Mouse (Mus musculus) kidney, postnatal 10 days (tissue): ENCODE measurements at regions not wholly inside any gene's neighbourhood (a gene's known extent, or its start where the extent isn't known, plus 50 kb on each side); places are given as distances from the start of the nearest gene placed in this dataset.
"Not testable (repeated sequence)": the region's sequence is repeated elsewhere in the genome, so short reads cannot be mapped to it uniquely, and the experiment has no call there.

Experiments
- DNase-seq: peaks from one replicate; pipeline ENCODE4 v3.0.0; 2021; ENCODE audit warnings: mixed read lengths

- DNase-seq, result no peak
Measured at GRCm38 (mm10) chr14:15061966-15062860, 259.0 kb downstream of the Nek10 start.

DNA sequence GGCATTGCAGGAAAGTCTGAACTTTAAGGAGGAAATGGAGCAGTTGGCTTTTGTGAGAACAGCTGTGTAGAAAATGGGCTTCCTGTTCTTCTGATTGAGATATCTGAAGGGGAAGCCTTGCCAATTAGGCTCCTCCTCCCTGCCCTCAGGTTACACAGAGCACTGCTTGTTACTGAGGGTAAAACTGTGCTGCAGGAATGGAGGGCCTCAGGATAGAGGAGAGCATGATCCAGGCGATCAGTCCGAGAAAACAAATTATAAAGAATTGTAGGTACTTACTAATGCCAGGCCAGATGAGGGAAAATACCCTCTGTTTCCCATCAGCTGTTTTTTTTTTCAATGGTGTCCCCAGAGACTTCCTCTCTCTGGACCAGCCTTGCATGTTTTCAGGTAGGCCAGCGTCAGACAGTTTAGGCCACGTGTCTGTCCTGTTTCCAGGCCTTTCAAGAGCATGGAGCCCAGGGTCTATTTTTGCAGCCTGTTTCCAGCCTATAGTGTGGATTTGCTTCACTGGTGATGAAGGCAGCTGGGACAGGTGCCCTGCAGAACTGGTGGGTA is 259.7 kb downstream of the Nek10 start:
- DNase-seq, result peak; percentile 33

- no peak for DNase-seq
Measured at GRCm38 (mm10) chr14:15064991-15065525, 261.8 kb downstream of the Nek10 start.

GRCm38 (mm10) chr14:15075877-15076276 is 272.7 kb downstream of the Nek10 start:
- peak; percentile 41 for DNase-seq

DNA sequence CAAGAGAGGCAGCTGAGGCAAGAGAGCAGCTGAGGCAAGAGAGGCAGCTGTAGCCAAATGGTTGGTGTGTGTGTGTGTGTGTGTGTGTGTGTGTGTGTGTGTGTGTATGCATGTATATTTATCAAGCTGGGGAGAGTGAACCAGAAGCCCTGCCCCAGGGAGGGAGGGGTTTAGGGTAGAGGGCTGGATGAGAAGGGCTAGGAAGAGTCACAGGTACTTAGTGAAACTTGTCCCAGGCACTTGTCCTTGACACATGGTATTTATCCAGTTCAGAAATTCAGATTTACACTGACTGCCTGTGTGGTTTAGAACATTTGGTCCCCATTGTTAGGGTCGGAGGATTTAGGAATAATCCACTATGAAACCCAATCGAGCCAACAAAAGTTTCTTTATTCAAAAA is 279.7 kb downstream of the Nek10 start:
- no peak for DNase-seq

- no peak for DNase-seq
Measured at GRCm38 (mm10) chr14:15083812-15084211, 280.6 kb downstream of the Nek10 start.

- DNase-seq, result peak; percentile 42
Measured at GRCm38 (mm10) chr14:15087061-15087460, 283.8 kb downstream of the Nek10 start.

GRCm38 (mm10) chr14:15096865-15097264 is 293.6 kb downstream of the Nek10 start:
- DNase-seq, result no peak

DNA sequence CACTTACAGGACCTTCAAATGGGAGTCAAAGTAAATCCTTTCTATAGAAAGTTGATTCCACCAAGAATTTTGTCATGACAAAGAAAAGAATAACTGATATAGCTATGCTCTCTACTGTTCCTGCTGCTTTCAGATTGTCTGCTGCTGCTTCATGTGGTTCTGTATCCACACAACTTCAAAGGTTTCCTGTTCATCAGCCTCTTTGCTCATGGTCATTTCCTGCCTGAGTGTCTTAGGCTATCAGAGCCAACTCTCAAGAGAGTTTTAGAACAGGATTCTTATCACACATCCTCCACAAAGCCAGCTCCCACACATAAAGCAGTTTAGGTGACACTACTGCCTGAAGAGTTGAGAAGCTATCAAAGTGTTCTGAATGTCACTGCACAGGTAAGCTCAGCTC is 296.7 kb downstream of the Nek10 start:
- DNase-seq, result no peak

- DNase-seq, result no peak
Measured at GRCm38 (mm10) chr14:15107795-15108321, 304.6 kb downstream of the Nek10 start.

- no peak for DNase-seq
Measured at GRCm38 (mm10) chr14:15119745-15120144, 316.5 kb downstream of the Nek10 start.

DNA sequence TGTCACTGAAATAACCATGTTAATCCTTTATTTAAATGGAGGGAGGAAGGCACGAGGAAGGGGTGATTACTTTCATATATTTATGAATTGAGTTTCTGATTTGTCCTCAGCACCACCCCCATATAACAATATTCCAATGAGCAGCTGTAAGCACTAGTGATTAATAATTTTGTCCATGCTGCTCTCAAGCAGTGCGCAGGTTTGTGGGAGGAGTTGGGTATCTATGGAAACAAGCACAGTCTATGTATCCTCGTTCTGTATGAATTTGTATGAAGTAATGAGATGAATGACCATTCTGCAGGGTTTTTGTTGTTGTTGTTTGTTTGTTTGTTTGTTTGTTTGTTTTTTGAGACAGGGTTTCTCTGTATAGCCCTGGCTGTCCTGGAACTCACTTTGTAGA is 310.6 kb downstream of the Lrrc3b start:
- no peak for DNase-seq

GRCm38 (mm10) chr14:15140871-15141270 is 297.9 kb downstream of the Lrrc3b start:
- DNase-seq, result not testable (repeated sequence)

GRCm38 (mm10) chr14:15142839-15143238 is 295.9 kb downstream of the Lrrc3b start:
- peak; percentile 8 for DNase-seq

DNA sequence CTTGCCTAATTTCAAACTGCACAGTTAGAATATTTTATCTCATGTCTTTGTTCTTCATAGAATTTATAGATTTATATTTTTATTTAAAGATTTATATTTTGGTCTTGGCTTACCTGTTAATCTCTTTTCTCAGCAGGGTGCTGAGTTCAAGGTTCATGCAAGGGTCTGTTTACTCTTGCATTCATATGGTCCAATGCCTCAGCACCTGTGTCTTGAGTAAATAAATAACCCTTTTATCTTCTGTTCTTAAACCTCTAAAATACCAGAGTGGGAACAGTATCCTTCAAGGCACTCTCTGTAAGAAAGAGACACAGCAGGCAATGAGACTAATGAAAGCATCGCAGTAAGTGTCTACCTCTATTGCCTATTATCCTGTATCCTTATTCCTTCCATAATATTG is 290.3 kb downstream of the Lrrc3b start:
- no peak for DNase-seq
